Mouse (Mus musculus) spleen, adult 2 months (tissue): ENCODE results near the gene Lrrc27. TPM values are rescaled to one million over a fixed set of nuclear protein-coding genes. Genes with fewer than 3 reads are reported as not detected.

Experiments
- DNase-seq, 2 experiments: peaks; one replicate each; pipeline versions ENCODE4 v3.0.0 to v3.0.0-alpha.2; 2012 to 2021; ENCODE audit warnings: low spot score in 2 of 2, low read depth in 1 of 2
- H3K27ac ChIP-seq: fragments of 200-500 bp; 2 replicates; pipeline ENCODE4 v1.5.1; 2012; ENCODE audit warnings: low read length, inconsistent platforms; ENCODE audit not compliant: insufficient read depth
- H3K27me3 ChIP-seq: fragments of 200-500 bp; 2 replicates; pipeline ENCODE4 v1.6.1; 2012; ENCODE audit warnings: mild to moderate bottlenecking, moderate library complexity, low read length, inconsistent platforms; ENCODE audit not compliant: control insufficient read depth, insufficient read depth
- H3K36me3 ChIP-seq: fragments of 200-500 bp; 2 replicates; pipeline ENCODE4 v1.6.1; 2012; ENCODE audit warnings: mild to moderate bottlenecking, low read length, inconsistent platforms; ENCODE audit not compliant: control insufficient read depth, insufficient read depth
- H3K4me1 ChIP-seq: fragments of 200-500 bp; 2 replicates; pipeline ENCODE4 v1.6.1; 2011; ENCODE audit warnings: inconsistent platforms; ENCODE audit not compliant: control insufficient read depth, insufficient read depth, insufficient read length
- H3K4me3 ChIP-seq: fragments of 200-500 bp; 2 replicates; pipeline ENCODE4 v1.5.1; 2011; ENCODE audit warnings: mild to moderate bottlenecking, inconsistent platforms; ENCODE audit not compliant: insufficient read depth, insufficient read length; ENCODE audit errors: extremely low read depth
- CTCF ChIP-seq: fragments of 200-500 bp; IDR thresholded peaks from 2 replicates; pipeline ENCODE4 v1.5.1; 2011; ENCODE audit warnings: mild to moderate bottlenecking, inconsistent platforms; ENCODE audit not compliant: insufficient read depth, insufficient read length, insufficient replicate concordance; ENCODE audit errors: extremely low read depth
- POLR2A ChIP-seq: fragments of 200-500 bp; IDR thresholded peaks from 2 replicates; pipeline ENCODE4 v1.6.1; 2011; ENCODE audit warnings: low read depth, low read length, inconsistent platforms
- WGBS: fragments of 180-500 bp; shearing (Covaris S2); methylation state at CpG from one replicate; pipeline ENCODE4 v1.1.7; 2018; 5-methylcytosine and 5-hydroxymethylcytosine counted together
- polyA plus RNA-seq: library from polyadenylated mRNA; depleted of rRNA; stranded (reverse); fragments of >200 nt; gene quantifications from 2 replicates; pipeline ENCODE4 v1.2.3, GENCODE M21; 2012

The Lrrc27 gene
- polyA plus RNA-seq, 1 experiment, result 1.8 TPM

- H3K36me3 ChIP-seq, result no peaks in the 10 kb centered on the region
- no peaks in the 10 kb centered on the region for H3K27me3 ChIP-seq
- H3K4me1 ChIP-seq, result no peaks in the 10 kb centered on the region
- H3K4me3 ChIP-seq, result no peak overlapping the region
- WGBS, result 89% methylated on average over 5 of the region's 5 CpGs
- DNase-seq, result no peak
- TF ChIP-seq CTCF (no peak), POLR2A (no peak)
- H3K27ac ChIP-seq, result no peak overlapping the region
These were observed 41.8 kb downstream of the Lrrc27 start for GRCm38 (mm10) chr7:139254626-139255025.

- DNase-seq, result no peak
- 86% methylated on average over 10 of the region's 10 CpGs for whole genome bisulfite sequencing
- TF ChIP-seq CTCF, result no peak
- Histone ChIP-seq H3K4me3 (no peak overlapping the region), H3K27ac (no peak overlapping the region), H3K27me3 (no peaks in the 10 kb centered on the region), H3K4me1 (no peaks in the 10 kb centered on the region), H3K36me3 (no peaks in the 10 kb centered on the region)
These were observed 45.2 kb downstream of the Lrrc27 start for GRCm38 (mm10) chr7:139257752-139258542.

- no peak for DNase-seq
These were observed 51.5 kb downstream of the Lrrc27 start for GRCm38 (mm10) chr7:139264337-139264736.

GRCm38 (mm10) chr7:139265634-139266033 lies 52.8 kb downstream of the Lrrc27 start:
- WGBS, result 80% methylated on average over 6 of the region's 6 CpGs
- no peak for TF ChIP-seq CTCF
- TF ChIP-seq POLR2A, result no peak
- Histone ChIP-seq H3K4me3 (no peak overlapping the region), H3K27ac (no peak overlapping the region), H3K27me3 (no peaks in the 10 kb centered on the region), H3K36me3 (no peaks in the 10 kb centered on the region), H3K4me1 (peaks cover 7% of the 10 kb centered on the region)
- no peak for DNase-seq

More at GRCm38 (mm10) chr7:139264337-139264736, 51.5 kb downstream of the Lrrc27 start:
- Histone ChIP-seq H3K27me3 (no peaks in the 10 kb centered on the region), H3K36me3 (no peaks in the 10 kb centered on the region), H3K4me3 (no peak overlapping the region), H3K27ac (no peak overlapping the region), H3K4me1 (peaks cover 7% of the 10 kb centered on the region)
- 83% methylated on average over 4 of the region's 4 CpGs for WGBS
- TF ChIP-seq CTCF, result no peak
- TF ChIP-seq POLR2A, result no peak

GRCm38 (mm10) chr7:139266431-139266830 lies 53.6 kb downstream of the Lrrc27 start:
- WGBS, result 83% methylated on average over 6 of the region's 6 CpGs
- no peak for TF ChIP-seq POLR2A
- no peak for TF ChIP-seq CTCF
- no peak overlapping the region for H3K27ac ChIP-seq

GRCm38 (mm10) chr7:139266886-139267870 lies 54.4 kb downstream of the Lrrc27 start:
- no peaks in the 10 kb centered on the region for H3K27me3 ChIP-seq
- no peak for DNase-seq
- H3K4me1 ChIP-seq, result peaks cover 7% of the 10 kb centered on the region
- no peak for TF ChIP-seq CTCF
- H3K27ac ChIP-seq, result no peak overlapping the region
- WGBS, result 72% methylated on average over 8 of the region's 8 CpGs
- no peaks in the 10 kb centered on the region for H3K36me3 ChIP-seq
- no peak overlapping the region for H3K4me3 ChIP-seq

More at GRCm38 (mm10) chr7:139266431-139266830, 53.6 kb downstream of the Lrrc27 start:
- no peak for DNase-seq
- Histone ChIP-seq H3K4me3 (no peak overlapping the region), H3K4me1 (peaks cover 7% of the 10 kb centered on the region), H3K36me3 (no peaks in the 10 kb centered on the region), H3K27me3 (no peaks in the 10 kb centered on the region)
